ENCODE assay signal across 24 mouse cellular contexts in genomic region chr6:135488795-135489194, GRCm38 (mm10).
"Had no signal": no experiment of that assay in that cellular context is flagged by ENCODE, and none has a peak within 500 bp of the region (broad histone marks: within the 10 kb centered on the region; RNA-seq: fewer than 3 reads in every experiment).

No protein-coding gene starts in this region.

- ATAC-seq: hindbrain, embryonic 16.5 days; inflammation-experienced regulatory T-cells, adult 6 months; intestine, postnatal 0 days had no signal

- DNase-seq: gastrocnemius, adult 2 months; gastrocnemius, postnatal 10 days; gastrocnemius, postnatal 25 days; heart, adult 18-20 months; heart, postnatal 10 days; heart, postnatal 4 days; kidney, adult 18-20 months; kidney, adult 8-10 months; kidney, postnatal 10 days; kidney, postnatal 25 days; kidney, postnatal 4 days; layer of hippocampus, adult 9-11 months; layer of hippocampus, postnatal 36 days; left cerebral cortex, postnatal 4 days had no signal

- H3K9ac ChIP-seq: heart, embryonic 12.5 days; hindbrain, embryonic 12.5 days; hindbrain, embryonic 14.5 days; limb, embryonic 13.5 days; limb, embryonic 15.5 days had no signal

- H3K36me3 ChIP-seq: heart, embryonic 10.5 days; heart, embryonic 12.5 days; hindbrain, embryonic 10.5 days; hindbrain, embryonic 12.5 days; limb, embryonic 13.5 days; limb, embryonic 15.5 days had no signal

- H3K4me2 ChIP-seq: heart, embryonic 12.5 days; hindbrain, embryonic 12.5 days; hindbrain, embryonic 14.5 days; limb, embryonic 13.5 days; limb, embryonic 15.5 days had no signal

- H3K27me3 ChIP-seq: heart, embryonic 12.5 days; hindbrain, embryonic 12.5 days; limb, embryonic 13.5 days; limb, embryonic 15.5 days had no signal

- H3K27ac ChIP-seq: gastrocnemius, adult 2 months; heart, embryonic 10.5 days; hindbrain, embryonic 10.5 days; hindbrain, embryonic 12.5 days; hindbrain, embryonic 14.5 days; limb, embryonic 13.5 days; limb, embryonic 15.5 days had no signal

- H3K9me3 ChIP-seq: heart, embryonic 10.5 days; heart, embryonic 12.5 days; hindbrain, embryonic 10.5 days; hindbrain, embryonic 12.5 days; limb, embryonic 13.5 days; limb, embryonic 15.5 days had no signal

- H3K4me1 ChIP-seq: hindbrain, embryonic 10.5 days; hindbrain, embryonic 12.5 days had no signal

- H3K4me3 ChIP-seq: gastrocnemius, adult 2 months; heart, embryonic 10.5 days; heart, embryonic 12.5 days; hindbrain, embryonic 10.5 days; hindbrain, embryonic 12.5 days; limb, embryonic 13.5 days; limb, embryonic 15.5 days had no signal
